Mouse (Mus musculus): ENCODE measurements around the gene Ccser2. TPM values are rescaled to one million over a fixed set of nuclear protein-coding genes. Genes with fewer than 3 reads are reported as not detected.

The Ccser2 gene
- total and polyA plus RNA-seq, 3 experiments: 63.1 to 122 (median 106) TPM

GRCm38 (mm10) chr14:36971211-36971610 lies 2.6 kb upstream of the Ccser2 start:
- Histone ChIP-seq H3K9ac (ENCODE audit: low read depth, low read length) (no peak overlapping the region), H3K79me2 (replicated peaks; ENCODE audit: control insufficient read depth, insufficient read depth, low read length) (no peaks in the 10 kb centered on the region; the same call in 1 of the 2 replicates), H3K36me3 (ENCODE audit: control insufficient read depth, insufficient read depth, low read length) (no peaks in the 10 kb centered on the region), H3K4me3 (no peak overlapping the region), H3K4me1 (ENCODE audit: control insufficient read depth, insufficient read depth, low read length) (peaks cover 2% of the 10 kb centered on the region), H3K27me3 (ENCODE audit: control insufficient read depth, insufficient read depth, low read length) (no peaks in the 10 kb centered on the region), H3K27ac (no peak overlapping the region)
- DNase-seq: no peak
- WGBS: 84% methylated on average over 4 of the region's 4 CpGs
- TF ChIP-seq EP300 (IDR thresholded peaks at IDR 0.05; ENCODE audit: insufficient read depth, low read depth, low read length) (no peak), CTCF (IDR thresholded peaks at IDR 0.05) (no peak), POLR2A (IDR thresholded peaks at IDR 0.05; ENCODE audit: insufficient read depth, low read depth, low read length) (no peak)
- intact Hi-C loops (cut with DNase I): no loop called here

GRCm38 (mm10) chr14:36969861-36970420 lies 1.4 kb upstream of the Ccser2 start:
- H3K4me1 ChIP-seq (ENCODE audit: control insufficient read depth, insufficient read depth, low read length): peaks cover 2% of the 10 kb centered on the region
- intact Hi-C loops (cut with DNase I): loop anchor here (5.0 kb wide), 2 partner anchors 53 to 162 kb away; no protein-coding TSS in a partner anchor
- WGBS: 84% methylated on average over 3 of the region's 3 CpGs

GRCm38 (mm10) chr14:36968076-36968627 lies 425 bp downstream of the Ccser2 start:
- no peak for TF ChIP-seq EP300 (IDR thresholded peaks at IDR 0.05; ENCODE audit: insufficient read depth, low read depth, low read length)
- no peak for TF ChIP-seq POLR2A (IDR thresholded peaks at IDR 0.05; ENCODE audit: insufficient read depth, low read depth, low read length)
- TF ChIP-seq CTCF (IDR thresholded peaks at IDR 0.05): no peak
- Histone ChIP-seq H3K36me3 (ENCODE audit: control insufficient read depth, insufficient read depth, low read length) (no peaks in the 10 kb centered on the region), H3K27ac (peak overlapping the region; percentile 79), H3K9ac (ENCODE audit: low read depth, low read length) (peak overlapping the region; percentile 89), H3K27me3 (ENCODE audit: control insufficient read depth, insufficient read depth, low read length) (no peaks in the 10 kb centered on the region), H3K79me2 (replicated peaks; ENCODE audit: control insufficient read depth, insufficient read depth, low read length) (no peaks in the 10 kb centered on the region; the same call in 1 of the 2 replicates), H3K4me3 (peak overlapping the region; percentile 84), H3K4me1 (ENCODE audit: control insufficient read depth, insufficient read depth, low read length) (peaks cover 2% of the 10 kb centered on the region)
- intact Hi-C loops (cut with DNase I): loop anchor here (5.0 kb wide), 2 partner anchors 51 to 164 kb away; no protein-coding TSS in a partner anchor
- under 1% methylated on average over 49 of the region's 49 CpGs for WGBS
- DNase-seq: no peak

More at GRCm38 (mm10) chr14:36969861-36970420, 1.4 kb upstream of the Ccser2 start:
- DNase-seq: no peak
- no peaks in the 10 kb centered on the region; the same call in 1 of the 2 replicates for H3K79me2 ChIP-seq (replicated peaks; ENCODE audit: control insufficient read depth, insufficient read depth, low read length)
- no peaks in the 10 kb centered on the region for H3K27me3 ChIP-seq (ENCODE audit: control insufficient read depth, insufficient read depth, low read length)
- H3K9ac ChIP-seq (ENCODE audit: low read depth, low read length): no peak overlapping the region
- H3K4me3 ChIP-seq: no peak overlapping the region
- no peak overlapping the region for H3K27ac ChIP-seq
- no peaks in the 10 kb centered on the region for H3K36me3 ChIP-seq (ENCODE audit: control insufficient read depth, insufficient read depth, low read length)
- TF ChIP-seq CTCF (IDR thresholded peaks at IDR 0.05): no peak
- no peak for TF ChIP-seq POLR2A (IDR thresholded peaks at IDR 0.05; ENCODE audit: insufficient read depth, low read depth, low read length)
- TF ChIP-seq EP300 (IDR thresholded peaks at IDR 0.05; ENCODE audit: insufficient read depth, low read depth, low read length): no peak

GRCm38 (mm10) chr14:36965421-36965820 lies 3.2 kb downstream of the Ccser2 start:
- no peak for TF ChIP-seq POLR2A (IDR thresholded peaks at IDR 0.05; ENCODE audit: insufficient read depth, low read depth, low read length)
- TF ChIP-seq EP300 (IDR thresholded peaks at IDR 0.05; ENCODE audit: insufficient read depth, low read depth, low read length): no peak
- no peak for TF ChIP-seq CTCF (IDR thresholded peaks at IDR 0.05)
- no peaks in the 10 kb centered on the region for H3K36me3 ChIP-seq (ENCODE audit: control insufficient read depth, insufficient read depth, low read length)
- no peaks in the 10 kb centered on the region for H3K27me3 ChIP-seq (ENCODE audit: control insufficient read depth, insufficient read depth, low read length)
- H3K79me2 ChIP-seq (replicated peaks; ENCODE audit: control insufficient read depth, insufficient read depth, low read length): peaks cover 6% of the 10 kb centered on the region
- intact Hi-C loops (cut with DNase I): loop anchor here (5.0 kb wide), 2 partner anchors 48 to 167 kb away; no protein-coding TSS in a partner anchor
- peaks cover 2% of the 10 kb centered on the region for H3K4me1 ChIP-seq (ENCODE audit: control insufficient read depth, insufficient read depth, low read length)
- H3K9ac ChIP-seq (ENCODE audit: low read depth, low read length): no peak overlapping the region
- no peak for DNase-seq
- no peak overlapping the region for H3K4me3 ChIP-seq
- WGBS: 61% methylated on average over 3 of the region's 3 CpGs
- no peak overlapping the region for H3K27ac ChIP-seq

- 66% methylated on average over 2 of the region's 2 CpGs for WGBS
- intact Hi-C loops (cut with DNase I): no loop called here
- TF ChIP-seq POLR2A (IDR thresholded peaks at IDR 0.05; ENCODE audit: insufficient read depth, low read depth, low read length) (no peak), EP300 (IDR thresholded peaks at IDR 0.05; ENCODE audit: insufficient read depth, low read depth, low read length) (no peak), CTCF (IDR thresholded peaks at IDR 0.05) (no peak)
- Histone ChIP-seq H3K79me2 (replicated peaks; ENCODE audit: control insufficient read depth, insufficient read depth, low read length) (peaks cover 6% of the 10 kb centered on the region), H3K4me3 (no peak overlapping the region), H3K4me1 (ENCODE audit: control insufficient read depth, insufficient read depth, low read length) (no peaks in the 10 kb centered on the region; the same call in none of the 2 replicates), H3K9ac (ENCODE audit: low read depth, low read length) (no peak overlapping the region), H3K36me3 (ENCODE audit: control insufficient read depth, insufficient read depth, low read length) (peaks cover 5% of the 10 kb centered on the region; the same call in 1 of the 2 replicates), H3K27ac (no peak overlapping the region), H3K27me3 (ENCODE audit: control insufficient read depth, insufficient read depth, low read length) (no peaks in the 10 kb centered on the region)
- DNase-seq: no peak
Measured at GRCm38 (mm10) chr14:36962477-36962876, 6.1 kb downstream of the Ccser2 start.

- TF ChIP-seq POLR2A (IDR thresholded peaks at IDR 0.05; ENCODE audit: insufficient read depth, low read depth, low read length): no peak
- no peak for TF ChIP-seq CTCF (IDR thresholded peaks at IDR 0.05)
- TF ChIP-seq EP300 (IDR thresholded peaks at IDR 0.05; ENCODE audit: insufficient read depth, low read depth, low read length): no peak
- H3K4me1 ChIP-seq (ENCODE audit: control insufficient read depth, insufficient read depth, low read length): peaks cover 2% of the 10 kb centered on the region
- no peaks in the 10 kb centered on the region for H3K27me3 ChIP-seq (ENCODE audit: control insufficient read depth, insufficient read depth, low read length)
- intact Hi-C loops (cut with DNase I): no loop called here
- H3K9ac ChIP-seq (ENCODE audit: low read depth, low read length): no peak overlapping the region
- peaks cover 5% of the 10 kb centered on the region for H3K36me3 ChIP-seq (ENCODE audit: control insufficient read depth, insufficient read depth, low read length)
- peaks cover 9% of the 10 kb centered on the region for H3K79me2 ChIP-seq (replicated peaks; ENCODE audit: control insufficient read depth, insufficient read depth, low read length)
- DNase-seq: no peak
- H3K27ac ChIP-seq: no peak overlapping the region
- no peak overlapping the region for H3K4me3 ChIP-seq
- WGBS: 89% methylated on average over 6 of the region's 6 CpGs
Measured at GRCm38 (mm10) chr14:36957719-36958118, 10.9 kb downstream of the Ccser2 start.
